Mouse (Mus musculus) thymus, adult 2 months (tissue): ENCODE measurements around the gene Rpl18. TPM values are rescaled to one million over a fixed set of nuclear protein-coding genes. Genes with fewer than 3 reads are reported as not detected.

ENCODE experiments used
- DNase-seq: peaks from one replicate; pipeline ENCODE4 v3.0.0; 2021
- H3K27ac ChIP-seq: fragments of 200-500 bp; 2 replicates; pipeline ENCODE4 v1.5.1; 2012; ENCODE audit warnings: low read length, control low read depth; ENCODE audit not compliant: control insufficient read depth, insufficient read depth
- H3K27me3 ChIP-seq: fragments of 200-500 bp; 2 replicates; pipeline ENCODE4 v1.6.1; 2012; ENCODE audit warnings: mild to moderate bottlenecking, low read length, moderate library complexity, mixed read lengths; ENCODE audit not compliant: control insufficient read depth, insufficient read depth
- H3K36me3 ChIP-seq: fragments of 200-500 bp; 2 replicates; pipeline ENCODE4 v1.6.1; 2012; ENCODE audit warnings: mild to moderate bottlenecking, low read length, moderate library complexity; ENCODE audit not compliant: control insufficient read depth, insufficient read depth
- H3K4me1 ChIP-seq: fragments of 200-500 bp; replicated peaks from 2 replicates; pipeline ENCODE4 v1.6.1; 2012; ENCODE audit warnings: low read length; ENCODE audit not compliant: control insufficient read depth, insufficient read depth
- H3K4me3 ChIP-seq: fragments of 200-500 bp; 2 replicates; pipeline ENCODE4 v1.5.1; 2012; ENCODE audit warnings: mild to moderate bottlenecking, low read length, control low read depth, moderate library complexity; ENCODE audit not compliant: control insufficient read depth, insufficient read depth
- CTCF ChIP-seq: fragments of 200-500 bp; IDR thresholded peaks from 2 replicates; pipeline ENCODE4 v1.5.1; 2012; ENCODE audit warnings: mild to moderate bottlenecking, control low read depth, low read length, moderate library complexity, borderline replicate concordance; ENCODE audit not compliant: control insufficient read depth, poor library complexity, insufficient read depth; ENCODE audit errors: extremely low read depth
- POLR2A ChIP-seq: fragments of 200-500 bp; IDR thresholded peaks from 2 replicates; pipeline ENCODE4 v1.6.1; 2012; ENCODE audit warnings: mild to moderate bottlenecking, low read length, control low read depth, moderate library complexity; ENCODE audit not compliant: control insufficient read depth, poor library complexity, insufficient read depth; ENCODE audit errors: extremely low read depth
- WGBS: fragments of 180-500 bp; shearing (Covaris S2); methylation state at CpG from one replicate; pipeline ENCODE4 v1.1.7; 2018; 5-methylcytosine and 5-hydroxymethylcytosine counted together
- polyA plus RNA-seq: library from polyadenylated mRNA; depleted of rRNA; stranded (reverse); fragments of >200 nt; gene quantifications from 2 replicates; pipeline ENCODE4 v1.2.3, GENCODE M21; 2012; rRNA removed

Rpl18 gene
- polyA plus RNA-seq, 1 experiment = 2,384 TPM

- WGBS = 86% methylated on average over 8 of the region's 8 CpGs
- DNase-seq = no peak
- TF ChIP-seq CTCF = no peak
- no peak for TF ChIP-seq POLR2A
- Histone ChIP-seq H3K4me3 (no peak overlapping the region), H3K27me3 (no peaks in the 10 kb centered on the region), H3K4me1 (no peaks in the 10 kb centered on the region), H3K36me3 (no peaks in the 10 kb centered on the region), H3K27ac (no peak overlapping the region)
These were observed 51.5 kb downstream of the Rpl18 start for GRCm38 (mm10) chr7:45766764-45767163.

- H3K27ac ChIP-seq = no peak overlapping the region
- over 99% methylated on average over 6 of the region's 6 CpGs for WGBS
- no peak for DNase-seq
These were observed 52.2 kb downstream of the Rpl18 start for GRCm38 (mm10) chr7:45767500-45767899.

More at GRCm38 (mm10) chr7:45767500-45767899, 52.2 kb downstream of the Rpl18 start:
- Histone ChIP-seq H3K36me3 (no peaks in the 10 kb centered on the region), H3K27me3 (no peaks in the 10 kb centered on the region), H3K4me3 (no peak overlapping the region), H3K4me1 (no peaks in the 10 kb centered on the region)
- TF ChIP-seq POLR2A (no peak), CTCF (no peak)

Other genes with a start within 250 kb of the Rpl18 start
- 165 and 184 TPM in 2 replicates for gene Bax, start 248.6 kb upstream of the Rpl18 start, polyA plus RNA-seq
- 2.5 and 3.0 TPM in 2 replicates for gene Tulp2, start 233.6 kb upstream of the Rpl18 start, polyA plus RNA-seq
- not detected in 2 replicates for gene Gm45808, start 228.6 kb upstream of the Rpl18 start, polyA plus RNA-seq
- 2.3 and 2.4 TPM in 2 replicates for gene Dhdh, start 226.7 kb upstream of the Rpl18 start, polyA plus RNA-seq
- gene Nucb1, start 205.1 kb upstream of the Rpl18 start, polyA plus RNA-seq = 204 and 216 TPM in 2 replicates
- gene Ppp1r15a, start 189.2 kb upstream of the Rpl18 start, polyA plus RNA-seq = 27.6 and 35.3 TPM in 2 replicates
- gene Plekha4, start 189.1 kb upstream of the Rpl18 start, polyA plus RNA-seq = 9.7 and 12.3 TPM in 2 replicates
- 2.2 and 2.6 TPM in 2 replicates for gene Hsd17b14, start 160.6 kb upstream of the Rpl18 start, polyA plus RNA-seq
- gene Bcat2, start 145.3 kb upstream of the Rpl18 start, polyA plus RNA-seq = 140 and 173 TPM in 2 replicates
- gene Fgf21, start 100.0 kb upstream of the Rpl18 start, polyA plus RNA-seq = 18.9 and 19.2 TPM in 2 replicates
- gene Fut1, start 98.2 kb upstream of the Rpl18 start, polyA plus RNA-seq = 4.7 and 5.9 TPM in 2 replicates
- gene Izumo1, start 93.6 kb upstream of the Rpl18 start, polyA plus RNA-seq = 0.45 and 0.75 TPM in 2 replicates
- gene Rasip1, start 88.0 kb upstream of the Rpl18 start, polyA plus RNA-seq = 6.3 and 8.6 TPM in 2 replicates
- 3.9 and 4.4 TPM in 2 replicates for gene Mamstr, start 75.5 kb upstream of the Rpl18 start, polyA plus RNA-seq
- 1.3 and 1.9 TPM in 2 replicates for gene Fut2, start 49.1 kb upstream of the Rpl18 start, polyA plus RNA-seq
- gene Ntn5, start 31.4 kb upstream of the Rpl18 start, polyA plus RNA-seq = 3.9 and 4.2 TPM in 2 replicates
- gene Sec1, start 21.1 kb upstream of the Rpl18 start, polyA plus RNA-seq = 1.6 and 1.9 TPM in 2 replicates
- 2.2 and 2.7 TPM in 2 replicates for gene Car11, start 15.6 kb upstream of the Rpl18 start, polyA plus RNA-seq
- gene Dbp, start 10.4 kb upstream of the Rpl18 start, polyA plus RNA-seq = 28.2 and 31.3 TPM in 2 replicates
- gene Sphk2, start 2.5 kb downstream of the Rpl18 start, polyA plus RNA-seq = 87.4 and 88.1 TPM in 2 replicates
- 1.5 and 1.7 TPM in 2 replicates for gene Fam83e, start 5.8 kb downstream of the Rpl18 start, polyA plus RNA-seq
- gene Spaca4, start 10.4 kb downstream of the Rpl18 start, polyA plus RNA-seq = not detected in 2 replicates
- gene Lmtk3, start 68.3 kb downstream of the Rpl18 start, polyA plus RNA-seq = 0.84 and 1.2 TPM in 2 replicates
- gene Sult2b1, start 69.2 kb downstream of the Rpl18 start, polyA plus RNA-seq = 3.8 and 3.9 TPM in 2 replicates
- gene Cyth2, start 99.1 kb downstream of the Rpl18 start, polyA plus RNA-seq = 65.8 and 71.5 TPM in 2 replicates
- 0.36 and 1.3 TPM in 2 replicates for gene Kcnj14, start 109.3 kb downstream of the Rpl18 start, polyA plus RNA-seq
- gene Grwd1, start 115.5 kb downstream of the Rpl18 start, polyA plus RNA-seq = 22.4 and 27.7 TPM in 2 replicates
- 199 and 226 TPM in 2 replicates for gene Kdelr1, start 157.3 kb downstream of the Rpl18 start, polyA plus RNA-seq
- gene Grin2d, start 162.9 kb downstream of the Rpl18 start, polyA plus RNA-seq = 1.1 and 1.4 TPM in 2 replicates
- 2.7 and 2.9 TPM in 2 replicates for gene Syngr4, start 181.3 kb downstream of the Rpl18 start, polyA plus RNA-seq
- 50.6 and 52.5 TPM in 2 replicates for gene Tmem143, start 181.5 kb downstream of the Rpl18 start, polyA plus RNA-seq
- gene Emp3, start 205.9 kb downstream of the Rpl18 start, polyA plus RNA-seq = 361 and 365 TPM in 2 replicates
- gene Ccdc114, start 208.6 kb downstream of the Rpl18 start, polyA plus RNA-seq = 3.3 and 3.7 TPM in 2 replicates